Mouse (Mus musculus): ENCODE measurements around the gene Mmp9.

Mmp9 gene

DNA sequence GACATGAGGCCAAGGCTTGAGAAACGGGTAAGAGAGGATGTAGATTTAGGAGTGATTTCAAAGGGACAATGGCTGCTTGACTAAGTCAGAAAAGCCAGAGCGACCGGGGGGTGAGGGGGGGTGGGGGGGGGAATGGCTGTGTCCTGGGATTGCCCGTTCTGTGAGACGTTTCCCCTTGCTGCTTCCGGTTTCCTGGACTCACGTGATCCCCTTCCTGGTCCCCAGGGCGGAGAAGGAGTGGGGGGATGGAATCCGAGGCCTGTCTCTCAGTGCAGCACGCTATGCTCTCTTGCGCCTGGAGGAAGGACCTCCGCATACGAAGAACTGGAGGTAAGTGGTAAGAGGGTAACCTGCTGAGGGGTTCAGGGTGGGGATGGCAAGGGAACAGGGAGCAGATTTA is 48.2 kb downstream of the Mmp9 start:
- DNase-seq (ENCODE audit: low read depth, low spot score), result no peak

DNA sequence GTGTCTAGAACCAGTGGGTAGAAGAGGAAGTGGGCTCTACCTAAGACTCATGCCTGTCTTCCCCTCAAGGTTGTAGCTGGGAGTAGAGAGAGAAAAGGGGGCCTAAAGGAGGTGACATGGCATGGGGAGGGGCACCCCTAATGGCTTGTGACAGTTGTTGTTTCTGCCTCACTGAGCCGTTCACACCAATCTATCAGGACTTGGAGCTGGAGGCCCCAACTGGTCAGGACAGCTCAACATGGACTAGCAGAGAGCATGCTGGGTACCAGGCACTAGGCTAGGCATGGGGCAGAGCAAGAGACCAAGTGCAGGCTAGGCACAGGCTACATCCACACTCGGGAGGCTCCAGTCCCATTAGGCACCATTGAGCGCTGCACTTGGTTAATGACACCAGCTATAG is 50.5 kb downstream of the Mmp9 start:
- DNase-seq (ENCODE audit: low read depth, low spot score), result no peak

DNA sequence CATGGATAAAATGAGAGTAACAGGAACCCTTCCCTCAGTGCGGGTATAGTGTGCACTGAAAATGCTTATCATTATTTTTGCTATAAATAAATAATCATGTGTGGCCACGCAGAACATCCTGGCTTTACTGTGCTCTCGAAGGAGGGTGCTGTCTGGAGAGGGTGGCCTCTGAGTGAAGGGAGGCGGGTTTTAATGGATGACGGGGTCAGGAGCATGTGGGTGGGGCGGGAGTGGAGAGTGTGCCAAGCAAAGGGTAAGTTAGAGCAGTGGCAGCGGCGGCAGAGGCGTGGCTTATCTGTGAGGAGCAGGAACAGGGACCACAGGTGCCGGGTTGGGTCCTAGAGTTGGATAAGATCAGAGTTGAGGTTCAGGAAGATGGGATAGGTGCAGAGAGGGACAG is 51.2 kb downstream of the Mmp9 start:
- no peak for DNase-seq (ENCODE audit: low read depth, low spot score)

- DNase-seq (ENCODE audit: low read depth, low spot score), result no peak
These were observed 53.6 kb downstream of the Mmp9 start for GRCm38 (mm10) chr2:164994156-164994555.

GRCm38 (mm10) chr2:164994659-164995428 is 54.3 kb downstream of the Mmp9 start:
- no peak for DNase-seq (ENCODE audit: low read depth, low spot score)

GRCm38 (mm10) chr2:164995976-164996375 is 55.4 kb downstream of the Mmp9 start:
- no peak for DNase-seq (ENCODE audit: low read depth, low spot score)

- DNase-seq (ENCODE audit: low read depth, low spot score), result no peak
These were observed 56.5 kb downstream of the Mmp9 start for GRCm38 (mm10) chr2:164996848-164997720.

GRCm38 (mm10) chr2:164997721-164998428 is 57.3 kb downstream of the Mmp9 start:
- no peak for DNase-seq (ENCODE audit: low read depth, low spot score)

DNA sequence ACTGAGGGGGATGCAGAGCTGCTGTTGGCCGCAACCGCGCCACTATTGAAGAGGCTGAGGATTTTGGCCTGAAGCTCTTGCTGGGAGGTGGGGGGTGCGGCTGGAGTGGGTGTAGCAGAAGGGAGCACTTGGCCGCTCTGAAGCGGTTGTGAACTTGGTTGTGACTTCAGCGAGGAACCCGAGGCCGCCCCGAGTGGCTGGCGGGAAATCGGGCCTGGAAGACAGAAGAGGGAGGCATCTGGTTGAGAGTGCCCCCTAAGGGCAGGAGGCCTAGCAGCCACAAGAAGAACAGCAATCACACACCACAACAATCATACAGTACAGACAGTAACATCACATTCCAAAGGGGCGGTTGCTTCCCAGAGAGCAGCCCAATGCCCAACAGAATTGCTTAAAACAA is 61.4 kb downstream of the Mmp9 start:
- DNase-seq (ENCODE audit: low read depth, low spot score), result no peak

GRCm38 (mm10) chr2:165003108-165003507 is 62.5 kb downstream of the Mmp9 start:
- no peak for DNase-seq (ENCODE audit: low read depth, low spot score)

GRCm38 (mm10) chr2:165004237-165004636 is 63.7 kb downstream of the Mmp9 start:
- DNase-seq (ENCODE audit: low read depth, low spot score), result no peak

All from mesoderm, embryonic 11.5 days (tissue).